Mouse (Mus musculus): ENCODE measurements around the gene Golga3. TPM values are rescaled to one million over a fixed set of nuclear protein-coding genes. Genes with fewer than 3 reads are reported as not detected.

Gene Golga3
- total RNA-seq (2014; rRNA removed) (11.6 TPM in 2 replicates), polyA plus RNA-seq (2012; rRNA removed) (4.3 and 5.4 TPM in 2 replicates)

DNA sequence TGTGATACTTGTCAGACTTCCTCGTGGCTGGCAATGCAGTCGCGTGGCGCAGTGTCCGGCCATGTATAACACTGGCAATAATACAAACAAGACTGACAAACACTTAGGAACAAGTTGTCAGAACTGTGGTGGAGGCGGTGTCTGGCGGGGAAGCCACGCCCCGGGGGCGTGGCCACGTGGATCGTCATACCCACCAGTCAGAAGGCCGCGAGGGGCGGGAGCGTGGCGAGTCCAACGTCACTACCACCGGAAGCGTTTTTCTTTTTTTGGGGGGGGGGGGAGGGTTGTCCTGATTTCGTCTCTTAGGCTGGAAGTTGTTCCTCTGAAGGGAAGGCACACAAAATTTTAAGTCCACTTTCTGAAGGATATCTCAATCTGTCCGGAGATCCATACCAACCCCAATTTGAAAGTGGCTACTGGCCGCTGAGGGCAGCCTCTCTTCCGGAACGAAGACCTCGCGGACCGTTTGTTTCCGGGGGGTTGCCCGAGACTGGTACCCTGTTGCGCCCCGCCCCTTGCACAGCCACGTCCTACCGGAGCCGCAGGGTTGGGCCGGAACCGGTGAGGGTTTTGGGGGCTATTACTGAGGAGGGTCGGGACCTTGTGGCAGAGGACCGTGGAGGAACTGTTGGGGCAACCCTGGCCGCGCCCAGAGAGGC is at the start of gene Golga3:
Gene Golga3, plus strand, starts transcription at position 340 of the 659 bp plus-strand sequence.
- Histone ChIP-seq H3K36me3 (ENCODE audit: control insufficient read depth, insufficient read depth, low read length) (peaks cover 2% of the 10 kb centered on the region; the same call in 1 of the 2 replicates), H3K27me3 (ENCODE audit: control insufficient read depth, insufficient read depth, low read length) (no peaks in the 10 kb centered on the region), H3K4me3 (ENCODE audit: insufficient read depth, low read depth, low read length) (peak within 1 kb of the TSS; percentile 67), H3K4me1 (ENCODE audit: control insufficient read depth, insufficient read depth, low read length) (peaks cover 7% of the 10 kb centered on the region; the same call in 1 of the 2 replicates), H3K9ac (ENCODE audit: low read depth, low read length) (peak within 1 kb of the TSS; percentile 72), H3K27ac (replicated peaks; ENCODE audit: insufficient read depth, low read depth, low read length) (peak within 1 kb of the TSS; percentile 69), H3K79me2 (ENCODE audit: control insufficient read depth, insufficient read depth, low read length) (peaks cover 17% of the 10 kb centered on the region; the same call in 1 of the 2 replicates)
- TF ChIP-seq POLR2A (IDR thresholded peaks at IDR 0.05; ENCODE audit: extremely low read depth, insufficient read depth, low read length) = peak; percentile 68; the same call in 1 of the 2 replicates
- no peak for TF ChIP-seq CTCF (IDR thresholded peaks at IDR 0.05; ENCODE audit: low read depth, low read length)
- under 1% methylated on average over 41 of the region's 41 CpGs for WGBS
- DNase-seq (ENCODE audit: extremely low read depth, low read depth, low spot score) = peak; percentile 92

DNA sequence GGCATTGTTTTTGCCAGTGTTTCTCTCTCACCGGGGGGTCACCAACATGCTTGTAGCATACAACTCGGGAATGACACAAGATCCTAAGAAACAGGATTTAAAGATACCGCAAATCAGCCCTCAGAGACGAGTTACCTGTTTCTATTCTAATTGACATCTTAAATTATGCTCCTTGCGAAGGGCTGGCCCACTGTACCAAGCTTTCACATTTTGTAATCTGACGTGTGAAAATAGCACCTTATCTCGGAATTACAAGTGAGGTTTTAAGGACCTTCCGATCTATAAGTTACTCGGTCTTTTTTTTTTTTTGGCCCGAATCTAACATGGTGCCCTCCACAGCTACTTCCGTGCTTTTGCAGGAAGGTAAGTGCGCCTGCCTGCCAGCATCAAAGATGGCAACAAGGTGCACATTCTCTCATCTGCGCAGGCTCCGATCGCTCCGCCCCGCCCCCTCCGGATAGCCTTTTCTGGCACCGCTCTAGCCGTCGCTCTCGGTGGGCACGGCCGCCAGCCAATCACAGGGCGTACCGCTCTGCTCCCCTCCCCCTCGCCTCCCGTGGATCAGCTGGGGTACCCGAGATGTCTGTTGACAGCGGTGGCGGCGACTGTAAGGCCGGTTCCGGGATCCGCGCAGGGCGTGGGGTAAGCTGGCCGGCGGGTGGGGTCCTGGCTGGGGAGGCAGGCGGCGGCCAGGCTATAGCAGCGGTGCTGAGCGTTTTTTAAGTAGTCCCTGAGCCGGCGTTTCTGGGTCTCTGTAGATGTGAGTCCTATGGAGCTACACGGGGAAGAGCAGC is 41.0 kb upstream of the Golga3 start, which contains the start of gene Chfr:
Gene Chfr, plus strand, starts transcription at position 550 of the 794 bp plus-strand sequence.
- H3K27me3 ChIP-seq (ENCODE audit: control insufficient read depth, insufficient read depth, low read length) = no peaks in the 10 kb centered on the region
- peaks cover 2% of the 10 kb centered on the region; the same call in 1 of the 2 replicates for H3K4me1 ChIP-seq (ENCODE audit: control insufficient read depth, insufficient read depth, low read length)
- WGBS = 3% methylated on average over 46 of the region's 46 CpGs
- peak within 1 kb of the TSS; percentile 77 for H3K9ac ChIP-seq (ENCODE audit: low read depth, low read length)
- TF ChIP-seq CTCF (IDR thresholded peaks at IDR 0.05; ENCODE audit: low read depth, low read length) (no peak), POLR2A (IDR thresholded peaks at IDR 0.05; ENCODE audit: extremely low read depth, insufficient read depth, low read length) (no peak; the same call in 1 of the 2 replicates)
- peak within 1 kb of the TSS; percentile 80 for H3K4me3 ChIP-seq (ENCODE audit: insufficient read depth, low read depth, low read length)
- H3K79me2 ChIP-seq (ENCODE audit: control insufficient read depth, insufficient read depth, low read length) = no peaks in the 10 kb centered on the region; the same call in 1 of the 2 replicates
- peaks cover 10% of the 10 kb centered on the region; the same call in 1 of the 2 replicates for H3K36me3 ChIP-seq (ENCODE audit: control insufficient read depth, insufficient read depth, low read length)
- peak within 1 kb of the TSS; percentile 11; the same call in 1 of the 2 replicates for H3K27ac ChIP-seq (replicated peaks; ENCODE audit: insufficient read depth, low read depth, low read length)
- DNase-seq (ENCODE audit: extremely low read depth, low read depth, low spot score) = peak; percentile 89

GRCm38 (mm10) chr5:110136087-110136464 is 40.4 kb upstream of the Golga3 start:
- H3K27ac ChIP-seq (replicated peaks; ENCODE audit: insufficient read depth, low read depth, low read length) = peak overlapping the region; percentile 11; the same call in 1 of the 2 replicates
- no peaks in the 10 kb centered on the region; the same call in 1 of the 2 replicates for H3K79me2 ChIP-seq (ENCODE audit: control insufficient read depth, insufficient read depth, low read length)
- peak overlapping the region; percentile 80 for H3K4me3 ChIP-seq (ENCODE audit: insufficient read depth, low read depth, low read length)
- TF ChIP-seq POLR2A (IDR thresholded peaks at IDR 0.05; ENCODE audit: extremely low read depth, insufficient read depth, low read length) (no peak), CTCF (IDR thresholded peaks at IDR 0.05; ENCODE audit: low read depth, low read length) (no peak)
- H3K27me3 ChIP-seq (ENCODE audit: control insufficient read depth, insufficient read depth, low read length) = no peaks in the 10 kb centered on the region
- peak overlapping the region; percentile 77 for H3K9ac ChIP-seq (ENCODE audit: low read depth, low read length)
- DNase-seq (ENCODE audit: extremely low read depth, low read depth, low spot score) = no peak
- WGBS = 3% methylated on average over 18 of the region's 18 CpGs
- H3K36me3 ChIP-seq (ENCODE audit: control insufficient read depth, insufficient read depth, low read length) = peaks cover 11% of the 10 kb centered on the region
- H3K4me1 ChIP-seq (ENCODE audit: control insufficient read depth, insufficient read depth, low read length) = peaks cover 2% of the 10 kb centered on the region; the same call in 1 of the 2 replicates

GRCm38 (mm10) chr5:110137816-110138215 is 38.7 kb upstream of the Golga3 start:
- Histone ChIP-seq H3K79me2 (ENCODE audit: control insufficient read depth, insufficient read depth, low read length) (no peaks in the 10 kb centered on the region; the same call in 1 of the 2 replicates), H3K4me1 (ENCODE audit: control insufficient read depth, insufficient read depth, low read length) (peaks cover 2% of the 10 kb centered on the region; the same call in 1 of the 2 replicates), H3K36me3 (ENCODE audit: control insufficient read depth, insufficient read depth, low read length) (peaks cover 16% of the 10 kb centered on the region), H3K9ac (ENCODE audit: low read depth, low read length) (no peak overlapping the region), H3K4me3 (ENCODE audit: insufficient read depth, low read depth, low read length) (no peak overlapping the region), H3K27me3 (ENCODE audit: control insufficient read depth, insufficient read depth, low read length) (no peaks in the 10 kb centered on the region), H3K27ac (replicated peaks; ENCODE audit: insufficient read depth, low read depth, low read length) (no peak overlapping the region)
- no peak for DNase-seq (ENCODE audit: extremely low read depth, low read depth, low spot score)
- 96% methylated on average over 3 of the region's 3 CpGs for WGBS
- TF ChIP-seq CTCF (IDR thresholded peaks at IDR 0.05; ENCODE audit: low read depth, low read length) = no peak
- no peak for TF ChIP-seq POLR2A (IDR thresholded peaks at IDR 0.05; ENCODE audit: extremely low read depth, insufficient read depth, low read length)

- peaks cover 2% of the 10 kb centered on the region; the same call in 1 of the 2 replicates for H3K4me1 ChIP-seq (ENCODE audit: control insufficient read depth, insufficient read depth, low read length)
- no peak overlapping the region for H3K4me3 ChIP-seq (ENCODE audit: insufficient read depth, low read depth, low read length)
- 94% methylated on average over 3 of the region's 3 CpGs for WGBS
- DNase-seq (ENCODE audit: extremely low read depth, low read depth, low spot score) = no peak
- H3K27ac ChIP-seq (replicated peaks; ENCODE audit: insufficient read depth, low read depth, low read length) = no peak overlapping the region
- H3K9ac ChIP-seq (ENCODE audit: low read depth, low read length) = no peak overlapping the region
- TF ChIP-seq POLR2A (IDR thresholded peaks at IDR 0.05; ENCODE audit: extremely low read depth, insufficient read depth, low read length) (no peak), CTCF (IDR thresholded peaks at IDR 0.05; ENCODE audit: low read depth, low read length) (no peak)
- H3K79me2 ChIP-seq (ENCODE audit: control insufficient read depth, insufficient read depth, low read length) = no peaks in the 10 kb centered on the region; the same call in 1 of the 2 replicates
- H3K36me3 ChIP-seq (ENCODE audit: control insufficient read depth, insufficient read depth, low read length) = peaks cover 22% of the 10 kb centered on the region
- no peaks in the 10 kb centered on the region for H3K27me3 ChIP-seq (ENCODE audit: control insufficient read depth, insufficient read depth, low read length)
Measured at GRCm38 (mm10) chr5:110139325-110139724, 37.2 kb upstream of the Golga3 start.

Data from liver, adult 2 months (tissue).